Mouse (Mus musculus) spleen, adult 2 months (tissue): ENCODE results near the gene Gm10203. TPM values are rescaled to one million over a fixed set of nuclear protein-coding genes. Genes with fewer than 3 reads are reported as not detected.

ENCODE experiments used
- DNase-seq, 2 experiments: peaks; one replicate each; pipeline versions ENCODE4 v3.0.0 to v3.0.0-alpha.2; 2012 to 2021; ENCODE audit warnings: low spot score in 2 of 2, low read depth in 1 of 2
- H3K27ac ChIP-seq: fragments of 200-500 bp; 2 replicates; pipeline ENCODE4 v1.5.1; 2012; ENCODE audit warnings: low read length, inconsistent platforms; ENCODE audit not compliant: insufficient read depth
- H3K27me3 ChIP-seq: fragments of 200-500 bp; 2 replicates; pipeline ENCODE4 v1.6.1; 2012; ENCODE audit warnings: mild to moderate bottlenecking, moderate library complexity, low read length, inconsistent platforms; ENCODE audit not compliant: control insufficient read depth, insufficient read depth
- H3K36me3 ChIP-seq: fragments of 200-500 bp; 2 replicates; pipeline ENCODE4 v1.6.1; 2012; ENCODE audit warnings: mild to moderate bottlenecking, low read length, inconsistent platforms; ENCODE audit not compliant: control insufficient read depth, insufficient read depth
- H3K4me1 ChIP-seq: fragments of 200-500 bp; 2 replicates; pipeline ENCODE4 v1.6.1; 2011; ENCODE audit warnings: inconsistent platforms; ENCODE audit not compliant: control insufficient read depth, insufficient read depth, insufficient read length
- H3K4me3 ChIP-seq: fragments of 200-500 bp; 2 replicates; pipeline ENCODE4 v1.5.1; 2011; ENCODE audit warnings: mild to moderate bottlenecking, inconsistent platforms; ENCODE audit not compliant: insufficient read depth, insufficient read length; ENCODE audit errors: extremely low read depth
- CTCF ChIP-seq: fragments of 200-500 bp; IDR thresholded peaks from 2 replicates; pipeline ENCODE4 v1.5.1; 2011; ENCODE audit warnings: mild to moderate bottlenecking, inconsistent platforms; ENCODE audit not compliant: insufficient read depth, insufficient read length, insufficient replicate concordance; ENCODE audit errors: extremely low read depth
- POLR2A ChIP-seq: fragments of 200-500 bp; IDR thresholded peaks from 2 replicates; pipeline ENCODE4 v1.6.1; 2011; ENCODE audit warnings: low read depth, low read length, inconsistent platforms
- WGBS: fragments of 180-500 bp; shearing (Covaris S2); methylation state at CpG from one replicate; pipeline ENCODE4 v1.1.7; 2018; 5-methylcytosine and 5-hydroxymethylcytosine counted together
- polyA plus RNA-seq: library from polyadenylated mRNA; depleted of rRNA; stranded (reverse); fragments of >200 nt; gene quantifications from 2 replicates; pipeline ENCODE4 v1.2.3, GENCODE M21; 2012

The Gm10203 gene
- polyA plus RNA-seq, 1 experiment, result not detected

GRCm38 (mm10) chr6:149108909-149109308 is 21.1 kb upstream of the Gm10203 start:
- no peak overlapping the region for H3K4me3 ChIP-seq
- no peaks in the 10 kb centered on the region; the same call in 1 of the 2 replicates for H3K27me3 ChIP-seq
- no peaks in the 10 kb centered on the region for H3K4me1 ChIP-seq
- no peak overlapping the region for H3K27ac ChIP-seq
- H3K36me3 ChIP-seq, result no peaks in the 10 kb centered on the region
- WGBS, result 81% methylated on average over 2 of the region's 2 CpGs
- no peak for TF ChIP-seq CTCF
- no peak for TF ChIP-seq POLR2A
- no peak for DNase-seq

GRCm38 (mm10) chr6:149116992-149117391 is 13.0 kb upstream of the Gm10203 start:
- no peaks in the 10 kb centered on the region for H3K27me3 ChIP-seq
- no peak for DNase-seq
- no peak overlapping the region for H3K27ac ChIP-seq
- H3K4me3 ChIP-seq, result no peak overlapping the region
- no peaks in the 10 kb centered on the region for H3K36me3 ChIP-seq
- TF ChIP-seq POLR2A (no peak), CTCF (no peak)
- no peaks in the 10 kb centered on the region; the same call in 1 of the 2 replicates for H3K4me1 ChIP-seq

- TF ChIP-seq POLR2A (no peak), CTCF (no peak)
- H3K27ac ChIP-seq, result no peak overlapping the region
- DNase-seq, result no peak
- H3K4me1 ChIP-seq, result no peaks in the 10 kb centered on the region; the same call in 1 of the 2 replicates
- no peak overlapping the region for H3K4me3 ChIP-seq
- no peaks in the 10 kb centered on the region for H3K27me3 ChIP-seq
- WGBS, result 79% methylated on average over 2 of the region's 2 CpGs
- no peaks in the 10 kb centered on the region for H3K36me3 ChIP-seq
These were observed 11.0 kb upstream of the Gm10203 start for GRCm38 (mm10) chr6:149118935-149119334.

GRCm38 (mm10) chr6:149119853-149120252 is 10.1 kb upstream of the Gm10203 start:
- TF ChIP-seq CTCF (no peak), POLR2A (no peak)
- no peaks in the 10 kb centered on the region for H3K36me3 ChIP-seq
- no peak overlapping the region for H3K4me3 ChIP-seq
- no peaks in the 10 kb centered on the region; the same call in 1 of the 2 replicates for H3K4me1 ChIP-seq
- no peaks in the 10 kb centered on the region for H3K27me3 ChIP-seq
- H3K27ac ChIP-seq, result no peak overlapping the region
- peak in 1 of 2 experiments; percentile 29 for DNase-seq
- WGBS, result 37% methylated on average over 2 of the region's 2 CpGs

- WGBS, result 83% methylated on average over 3 of the region's 3 CpGs
- H3K27ac ChIP-seq, result no peak overlapping the region
- no peak overlapping the region for H3K4me3 ChIP-seq
- H3K36me3 ChIP-seq, result no peaks in the 10 kb centered on the region
- H3K4me1 ChIP-seq, result no peaks in the 10 kb centered on the region; the same call in 1 of the 2 replicates
- H3K27me3 ChIP-seq, result no peaks in the 10 kb centered on the region
- no peak for TF ChIP-seq CTCF
- no peak for TF ChIP-seq POLR2A
- no peak for DNase-seq
These were observed 6.9 kb upstream of the Gm10203 start for GRCm38 (mm10) chr6:149123042-149123441.

GRCm38 (mm10) chr6:149126675-149127074 is 3.3 kb upstream of the Gm10203 start:
- Histone ChIP-seq H3K36me3 (no peaks in the 10 kb centered on the region), H3K27me3 (no peaks in the 10 kb centered on the region), H3K27ac (no peak overlapping the region), H3K4me1 (no peaks in the 10 kb centered on the region), H3K4me3 (no peak overlapping the region)
- TF ChIP-seq CTCF (peak; percentile 11; the same call in 1 of the 2 replicates), POLR2A (no peak)
- peak in 1 of 2 experiments; percentile 52 for DNase-seq
- WGBS, result 68% methylated on average over 4 of the region's 4 CpGs

- Histone ChIP-seq H3K27me3 (no peaks in the 10 kb centered on the region), H3K4me3 (no peak overlapping the region), H3K4me1 (no peaks in the 10 kb centered on the region), H3K27ac (no peak overlapping the region), H3K36me3 (no peaks in the 10 kb centered on the region)
- TF ChIP-seq CTCF (no peak), POLR2A (no peak)
- no peak for DNase-seq
- 51% methylated on average over 3 of the region's 3 CpGs for WGBS
These were observed 1.1 kb downstream of the Gm10203 start for GRCm38 (mm10) chr6:149131111-149131510.
